Mouse (Mus musculus) liver, embryonic 14.5 days (tissue): ENCODE measurements around the gene Atp6v0b. TPM values are rescaled to one million over a fixed set of nuclear protein-coding genes. Genes with fewer than 3 reads are reported as not detected.

Experiments
- ATAC-seq: fragments of 200-750 bp; cut with Nextera tagmentation; 2 replicates; pipeline ENCODE4 v1.8.0; 2017; ENCODE audit warnings: moderate number of reproducible peaks, mild to moderate bottlenecking, moderate library complexity; ENCODE audit not compliant: insufficient read depth
- DNase-seq, 3 experiments: peaks; one replicate each; pipeline ENCODE4 v3.0.0-alpha.2; 2012 to 2013; ENCODE audit warnings: low read depth in 3 of 3, low spot score in 3 of 3
- H3K27ac ChIP-seq: fragments of 300-500 bp; sonication (generic); 2 replicates; pipeline ENCODE4 v1.5.1; 2014; ENCODE audit warnings: moderate library complexity, mild to moderate bottlenecking, control low read depth, inconsistent platforms
- H3K27me3 ChIP-seq: fragments of 300-500 bp; sonication (generic); 2 replicates; pipeline ENCODE4 v1.6.1; 2014; ENCODE audit warnings: mild to moderate bottlenecking, low read length, moderate library complexity; ENCODE audit not compliant: control insufficient read depth, insufficient read depth
- H3K36me3 ChIP-seq: fragments of 300-500 bp; sonication (generic); replicated peaks from 2 replicates; pipeline ENCODE4 v1.6.1; 2014; ENCODE audit warnings: low read depth; ENCODE audit not compliant: control insufficient read depth, insufficient read depth
- H3K4me1 ChIP-seq, 2 experiments: fragments of 200-500 bp in 1 of 2; fragments of 300-500 bp in 1 of 2; sonication (generic) in 1 of 2; replicated peaks; 2 replicates each; pipeline ENCODE4 v1.6.1; 2012 to 2014; ENCODE audit warnings: antibody characterized with exemption in 1 of 2, inconsistent platforms in 1 of 2, low read length in 1 of 2; ENCODE audit not compliant: control insufficient read depth in 2 of 2, insufficient read depth in 2 of 2
- H3K4me2 ChIP-seq: fragments of 300-500 bp; sonication (generic); 2 replicates; pipeline ENCODE4 v1.6.1; 2014; ENCODE audit warnings: low read depth, mild to moderate bottlenecking, control low read depth, moderate library complexity
- H3K4me3 ChIP-seq, 2 experiments: fragments of 200-500 bp in 1 of 2; fragments of 300-500 bp in 1 of 2; sonication (generic) in 1 of 2; 2 replicates each; pipeline ENCODE4 v1.5.1; 2012 to 2014; ENCODE audit warnings: low read depth in 2 of 2, low read length in 2 of 2, mild to moderate bottlenecking in 2 of 2, control low read depth in 1 of 2, inconsistent platforms in 1 of 2, moderate library complexity in 1 of 2; ENCODE audit not compliant: insufficient read depth in 1 of 2
- H3K9ac ChIP-seq: fragments of 300-500 bp; sonication (generic); replicated peaks from 2 replicates; pipeline ENCODE4 v1.6.1; 2014; ENCODE audit warnings: mild to moderate bottlenecking, control low read depth, moderate library complexity
- H3K9me3 ChIP-seq: fragments of 300-500 bp; sonication (generic); 2 replicates; pipeline ENCODE4 v1.6.1; 2016; ENCODE audit warnings: low read length, mixed read lengths; ENCODE audit not compliant: control insufficient read depth
- CTCF ChIP-seq: IDR thresholded peaks from 2 replicates; pipeline ENCODE4 v1.5.1; 2016; ENCODE audit warnings: antibody characterized with exemption, low read depth, control low read depth
- EP300 ChIP-seq: IDR thresholded peaks from 2 replicates; pipeline ENCODE4 v1.6.1; 2016; ENCODE audit warnings: antibody characterized with exemption, low read depth
- WGBS: fragments of 180-500 bp; shearing (Covaris S2); extraction: QIAGEN DNeasy Blood & Tissue Kit; methylation state at CpG from one replicate; pipeline ENCODE4 v1.1.7; 2014; ENCODE audit not compliant: insufficient replicate concordance; 5-methylcytosine and 5-hydroxymethylcytosine counted together
- polyA plus RNA-seq, 2 experiments: library from polyadenylated mRNA; depleted of rRNA in 1 of 2; stranded (reverse) in 1 of 2; unstranded in 1 of 2; fragments of >200 nt; fragmentation: Nextera tagmentation in 1 of 2; extraction: Ambion mirVana in 1 of 2; gene quantifications; 2 replicates each; pipeline versions ENCODE4 v1.2.1 to v1.2.3; 2012 to 2014

Atp6v0b gene
- polyA plus RNA-seq, 2 experiments: 118 to 152 TPM

- Histone ChIP-seq H3K9ac (no peak overlapping the region; the same call in 1 of the 2 replicates), H3K27me3 (no peaks in the 10 kb centered on the region), H3K9me3 (no peaks in the 10 kb centered on the region), H3K4me3 (no peak overlapping the region), H3K4me2 (peak overlapping the region; percentile 56), H3K27ac (peak overlapping the region; percentile 35), H3K36me3 (peaks cover 26% of the 10 kb centered on the region), H3K4me1 (peaks cover 11 to 27% of the 10 kb centered on the region in 2 experiments)
- TF ChIP-seq CTCF (no peak), EP300 (peak; percentile 54)
- DNase-seq (peak; percentile 47 to 50 (median 48)), ATAC-seq (peak; percentile 26; the same call in 1 of the 2 replicates)
- WGBS: 45% methylated on average over 7 of the region's 7 CpGs
Observed at GRCm38 (mm10) chr4:117871787-117872186, 15.3 kb downstream of the Atp6v0b start.

GRCm38 (mm10) chr4:117870437-117870836, 16.7 kb downstream of the Atp6v0b start:
- no peaks in the 10 kb centered on the region for H3K27me3 ChIP-seq
- no peak overlapping the region for H3K4me2 ChIP-seq
- H3K9me3 ChIP-seq: no peaks in the 10 kb centered on the region
- TF ChIP-seq CTCF (no peak), EP300 (no peak)
- H3K36me3 ChIP-seq: peaks cover 40% of the 10 kb centered on the region
- DNase-seq (no peak), ATAC-seq (peak; percentile 40; the same call in 1 of the 2 replicates)
- H3K4me3 ChIP-seq: no peak overlapping the region
- H3K9ac ChIP-seq: no peak overlapping the region
- H3K27ac ChIP-seq: peak overlapping the region; percentile 35
- peaks cover 11 to 27% of the 10 kb centered on the region in 2 experiments for H3K4me1 ChIP-seq
- WGBS: 29% methylated on average over 1 of the region's 1 CpGs

- no peak for ATAC-seq
- Histone ChIP-seq H3K36me3 (peaks cover 51% of the 10 kb centered on the region), H3K9me3 (no peaks in the 10 kb centered on the region), H3K4me3 (no peak overlapping the region), H3K9ac (no peak overlapping the region), H3K27me3 (no peaks in the 10 kb centered on the region), H3K4me2 (no peak overlapping the region), H3K4me1 (peaks cover 11 to 27% of the 10 kb centered on the region in 2 experiments), H3K27ac (no peak overlapping the region)
- 76% methylated on average over 9 of the region's 9 CpGs for WGBS
- TF ChIP-seq EP300: no peak
- no peak for TF ChIP-seq CTCF
- no peak for DNase-seq
Observed at GRCm38 (mm10) chr4:117869317-117869716, 17.8 kb downstream of the Atp6v0b start.

GRCm38 (mm10) chr4:117867823-117868222, 19.3 kb downstream of the Atp6v0b start:
- 19% methylated on average over 24 of the region's 24 CpGs for WGBS
- DNase-seq (peak in 1 of 3 experiments; percentile 44), ATAC-seq (no peak)
- H3K4me1 ChIP-seq: peaks cover 11 to 26% of the 10 kb centered on the region in 2 experiments
- H3K36me3 ChIP-seq: peaks cover 66% of the 10 kb centered on the region
- no peaks in the 10 kb centered on the region for H3K9me3 ChIP-seq
- TF ChIP-seq EP300: no peak
- peak; percentile 88 for TF ChIP-seq CTCF
- no peak overlapping the region for H3K27ac ChIP-seq
- no peak overlapping the region for H3K9ac ChIP-seq
- H3K4me3 ChIP-seq: no peak overlapping the region
- no peaks in the 10 kb centered on the region for H3K27me3 ChIP-seq
- H3K4me2 ChIP-seq: no peak overlapping the region

DNA sequence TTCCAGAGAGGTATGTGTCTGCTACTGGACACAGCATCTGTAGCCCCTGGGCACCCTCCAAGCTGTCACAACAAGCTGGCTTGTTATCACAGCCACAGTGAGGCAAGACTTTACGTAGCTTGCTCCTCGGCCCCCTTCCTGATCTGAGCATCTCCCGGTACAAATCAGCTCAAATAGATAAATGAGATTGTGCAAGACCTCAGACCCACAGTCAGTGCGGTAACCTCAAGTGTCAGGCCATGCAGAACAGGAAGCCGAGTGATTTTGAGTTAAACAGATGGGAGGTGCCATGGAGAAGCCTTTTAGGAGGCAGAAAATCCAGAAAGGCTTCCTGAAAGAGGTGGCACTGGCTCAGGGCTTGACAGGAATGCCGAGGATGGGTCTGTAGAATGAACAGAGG, 20.1 kb downstream of the Atp6v0b start:
- 25% methylated on average over 6 of the region's 6 CpGs for WGBS
- H3K27ac ChIP-seq: no peak overlapping the region
- peaks cover 74% of the 10 kb centered on the region for H3K36me3 ChIP-seq
- ATAC-seq: no peak
- H3K4me3 ChIP-seq: no peak overlapping the region
- no peaks in the 10 kb centered on the region for H3K27me3 ChIP-seq
- no peak for TF ChIP-seq EP300
- no peak for TF ChIP-seq CTCF
- no peaks in the 10 kb centered on the region for H3K9me3 ChIP-seq
- no peak for DNase-seq
- peaks cover 3 to 17% of the 10 kb centered on the region in 2 experiments for H3K4me1 ChIP-seq
- H3K4me2 ChIP-seq: no peak overlapping the region
- H3K9ac ChIP-seq: no peak overlapping the region; the same call in 1 of the 2 replicates
